Mouse (Mus musculus) gastrocnemius, adult 8-10 months (tissue): ENCODE results near the gene Dph2. TPM values are rescaled to one million over a fixed set of nuclear protein-coding genes. Genes with fewer than 3 reads are reported as not detected.

ENCODE experiments used
- DNase-seq, 2 experiments: peaks; one replicate each; pipeline ENCODE4 v3.0.0; 2022; ENCODE audit warnings: low spot score in 2 of 2
- total RNA-seq, 4 experiments: library from RNA; stranded (reverse); gene quantifications; 2 replicates each; pipeline ENCODE4 v1.2.4; 2022

The Dph2 gene
- total RNA-seq, 4 experiments from 2014 or later: 1.7 to 3.1 (median 2.5) TPM

DNA sequence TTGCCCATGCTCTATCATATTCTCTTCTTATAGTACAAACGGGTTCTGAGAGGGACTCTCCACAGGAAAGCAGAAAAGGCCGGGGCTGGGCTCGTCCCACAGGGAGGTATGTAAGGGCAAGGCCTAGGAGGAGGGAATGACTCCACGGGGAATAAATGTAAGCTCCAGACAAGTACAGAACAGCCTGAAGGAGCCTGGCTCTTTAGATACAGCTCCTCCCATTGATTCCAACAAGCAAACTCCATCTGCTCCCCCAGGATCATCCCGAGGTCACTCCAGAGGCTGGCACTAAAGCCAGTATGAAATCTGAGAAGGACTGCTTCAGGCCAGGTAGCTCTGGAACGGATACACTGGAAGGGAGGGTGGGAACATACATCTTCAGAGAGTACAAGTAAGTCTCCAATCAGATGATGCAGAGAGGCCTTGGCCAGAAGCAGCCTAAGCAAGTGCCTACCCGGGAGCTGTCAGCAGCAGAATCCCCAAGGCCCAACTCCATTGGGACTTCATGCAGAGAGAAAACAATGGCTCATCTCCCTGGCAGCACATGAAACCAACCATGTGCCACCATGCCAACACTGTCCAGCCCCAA lies 20.9 kb upstream of the Dph2 start:
- no peak for DNase-seq

DNA sequence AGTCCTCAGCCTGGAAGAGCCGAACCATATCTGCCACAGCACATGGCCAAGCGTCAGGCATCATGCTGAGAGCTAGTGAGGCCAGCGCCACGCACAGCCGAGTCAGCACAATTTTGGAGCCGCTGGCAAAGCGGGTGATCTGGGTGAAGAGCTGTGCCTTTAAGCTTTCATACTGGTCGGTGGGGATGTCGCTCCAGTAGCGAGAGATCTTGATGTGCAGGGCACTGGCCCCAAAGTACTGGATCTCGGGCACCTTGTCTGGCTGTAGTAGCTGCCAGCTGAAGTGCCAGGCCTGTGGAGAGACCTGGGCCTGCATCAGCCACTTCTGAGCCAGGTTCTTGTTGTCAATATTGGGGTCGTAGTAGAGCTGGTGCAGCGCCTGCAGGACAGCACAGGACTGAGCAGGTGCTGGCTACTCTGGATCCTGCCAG lies 20.3 kb upstream of the Dph2 start:
- peak in 1 of 2 experiments; percentile 22 for DNase-seq

DNA sequence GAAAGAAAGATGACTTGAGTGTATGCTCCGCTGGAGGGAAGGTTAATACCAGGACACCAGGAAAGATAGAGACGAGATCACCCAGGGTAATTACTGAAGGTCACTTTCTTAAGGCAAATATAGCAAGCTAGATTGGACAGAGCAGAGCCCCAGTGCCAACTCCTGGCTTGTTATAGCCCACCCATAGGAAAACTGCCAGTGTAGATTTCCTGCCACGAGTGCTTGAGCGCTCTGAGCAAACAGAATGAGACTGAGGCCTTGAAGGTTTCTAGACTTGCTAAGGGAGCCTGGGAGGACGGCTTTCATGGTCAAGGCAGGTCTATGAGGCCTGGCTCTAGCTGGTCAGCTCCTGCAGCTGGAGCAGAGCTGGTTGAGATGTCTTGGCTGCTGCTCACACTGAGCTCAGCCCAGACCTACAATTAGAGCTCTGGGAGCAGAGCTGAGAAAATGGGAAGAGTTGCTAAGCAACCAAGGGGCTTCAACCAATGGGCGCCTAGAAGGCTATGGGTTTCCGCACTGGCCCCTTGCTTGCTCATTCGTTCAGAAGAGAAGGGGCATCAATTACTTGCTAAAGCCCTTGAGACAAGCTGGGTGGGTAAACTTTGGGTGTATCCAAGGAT lies 17.1 kb upstream of the Dph2 start:
- no peak for DNase-seq

DNA sequence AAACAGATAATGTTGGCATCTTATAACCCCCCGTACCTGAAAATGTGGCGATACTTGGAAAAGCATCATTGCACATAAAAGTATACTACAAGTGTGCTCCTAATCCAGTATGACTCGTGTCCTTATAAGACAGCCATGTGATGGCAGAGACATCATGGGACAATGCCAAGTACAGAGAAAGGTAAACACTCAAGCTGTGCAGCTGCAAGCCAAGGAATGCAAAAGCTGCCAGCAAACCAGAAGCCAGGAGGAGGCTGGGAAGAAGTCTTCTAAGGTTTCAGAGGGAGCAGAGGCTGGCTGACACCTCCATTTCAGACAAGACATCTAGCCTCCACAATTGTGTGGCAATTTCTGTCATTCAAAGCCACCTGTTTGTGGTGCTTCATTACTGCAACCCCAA lies 14.4 kb upstream of the Dph2 start:
- peak; percentile 49 to 69 for DNase-seq

DNA sequence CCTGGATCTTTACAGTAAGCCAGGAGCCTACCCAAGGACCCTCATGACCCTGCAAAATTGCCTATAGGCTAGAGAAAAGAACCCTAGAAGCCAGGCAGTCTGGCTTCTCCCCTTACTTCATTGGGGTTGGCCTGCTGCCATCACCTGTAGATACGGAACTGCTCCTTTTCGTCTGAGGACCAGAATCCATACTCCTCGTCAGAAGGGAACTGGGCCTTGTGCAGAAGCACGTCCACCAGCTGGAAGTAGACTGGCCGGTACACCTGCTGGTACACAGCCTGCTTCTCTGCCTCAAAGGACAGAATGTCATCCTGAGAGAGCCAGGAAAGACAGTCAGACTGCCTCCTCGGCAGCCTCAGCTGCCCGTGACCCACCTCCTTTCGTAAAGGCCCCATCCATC lies 12.9 kb upstream of the Dph2 start:
- DNase-seq: no peak

DNA sequence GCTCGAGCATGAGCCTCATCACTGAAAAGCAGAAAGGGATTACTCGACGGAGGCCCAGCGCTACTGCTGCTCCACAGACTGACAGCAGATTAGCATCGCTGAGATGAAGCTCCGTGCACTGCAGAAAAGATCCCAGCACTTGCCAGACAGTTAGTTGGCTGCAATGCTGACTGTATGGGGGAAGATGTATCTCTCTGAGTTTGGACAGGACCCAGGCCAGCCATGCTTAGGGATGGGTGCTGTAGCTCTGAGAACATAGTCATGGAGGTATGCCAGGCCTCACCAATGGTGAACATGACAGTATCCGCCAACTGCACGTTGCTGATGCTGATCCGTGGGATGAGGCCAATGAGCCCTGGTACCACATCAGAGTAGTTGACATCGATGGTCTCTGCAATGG lies 12.3 kb upstream of the Dph2 start:
- DNase-seq: no peak

DNA sequence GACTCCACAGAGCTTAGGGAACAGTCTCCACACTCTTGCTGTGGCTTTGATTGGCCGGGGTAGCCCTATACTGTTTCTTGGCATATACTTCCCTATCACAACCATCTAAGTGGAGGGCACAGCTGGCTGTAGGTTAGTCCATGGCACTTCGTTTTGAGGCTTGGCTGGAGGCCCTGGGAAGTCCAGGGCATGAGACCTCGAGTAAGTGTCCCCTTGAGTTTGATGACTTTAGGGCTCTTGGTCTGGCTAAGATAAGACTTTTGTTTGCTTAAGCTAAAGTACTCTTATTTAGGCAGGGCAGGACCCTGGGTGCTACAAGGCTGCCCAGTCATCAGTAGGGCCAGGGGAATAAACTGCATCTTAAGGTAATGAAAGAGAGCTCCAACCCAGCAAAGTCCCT lies 6.3 kb upstream of the Dph2 start:
- DNase-seq: no peak

DNA sequence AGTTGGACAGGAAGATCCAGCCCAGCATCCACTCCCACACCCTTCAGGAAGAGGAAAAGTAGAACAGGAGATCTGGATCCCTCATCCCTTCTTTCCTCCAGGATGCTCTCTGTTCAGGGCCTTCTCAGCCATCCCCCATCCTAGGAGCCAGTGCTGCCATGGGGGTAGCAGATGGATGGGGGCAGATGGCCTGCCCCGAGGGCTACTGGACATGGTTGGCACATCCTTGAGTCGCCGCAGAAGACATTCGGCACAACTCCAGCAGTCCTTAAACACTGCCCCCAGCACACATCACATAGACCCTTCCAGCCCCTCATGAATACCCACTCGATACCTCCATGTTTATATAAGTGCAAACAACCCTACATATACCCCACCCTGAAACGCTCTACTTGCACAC lies 4.2 kb upstream of the Dph2 start:
- DNase-seq: no peak

DNA sequence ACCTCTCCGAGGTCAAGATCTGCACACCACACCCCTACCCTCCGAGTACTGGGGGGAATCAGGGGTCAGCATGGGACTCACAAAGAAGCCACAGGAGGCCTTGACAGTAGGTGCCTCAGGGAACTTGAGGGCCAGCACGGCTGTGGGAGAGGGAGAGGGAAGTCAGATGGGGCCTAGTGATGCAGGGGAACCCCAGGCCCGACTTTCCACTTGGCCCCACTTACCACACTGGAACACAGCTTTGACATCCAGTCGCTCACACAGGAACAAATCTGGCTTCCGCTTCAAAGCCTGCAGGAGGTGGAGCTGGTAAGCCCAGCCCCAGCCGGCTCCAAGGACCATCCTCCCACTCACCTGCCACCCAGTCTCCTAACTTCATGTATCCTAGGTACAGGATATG lies 3.5 kb upstream of the Dph2 start:
- no peak for DNase-seq

DNA sequence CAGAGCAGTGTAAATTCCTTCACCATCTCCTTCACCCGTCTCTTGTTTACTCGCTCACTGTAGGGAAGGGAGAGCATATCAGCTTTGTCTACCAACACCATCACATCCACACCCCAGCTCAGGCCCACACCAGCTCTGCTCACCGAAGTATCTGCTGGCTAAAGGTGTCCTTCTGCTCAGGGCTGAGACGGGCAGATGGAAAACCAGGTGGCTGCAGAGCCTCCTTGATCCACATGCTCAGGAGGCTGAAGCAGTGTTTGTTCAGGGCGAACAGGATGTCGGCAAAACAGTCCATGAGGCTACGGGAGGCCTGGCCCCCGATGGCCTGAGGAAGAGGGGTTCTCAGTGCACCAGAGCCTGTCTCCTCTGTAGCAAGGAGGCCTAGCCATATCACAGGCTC lies 2.8 kb upstream of the Dph2 start:
- no peak for DNase-seq

DNA sequence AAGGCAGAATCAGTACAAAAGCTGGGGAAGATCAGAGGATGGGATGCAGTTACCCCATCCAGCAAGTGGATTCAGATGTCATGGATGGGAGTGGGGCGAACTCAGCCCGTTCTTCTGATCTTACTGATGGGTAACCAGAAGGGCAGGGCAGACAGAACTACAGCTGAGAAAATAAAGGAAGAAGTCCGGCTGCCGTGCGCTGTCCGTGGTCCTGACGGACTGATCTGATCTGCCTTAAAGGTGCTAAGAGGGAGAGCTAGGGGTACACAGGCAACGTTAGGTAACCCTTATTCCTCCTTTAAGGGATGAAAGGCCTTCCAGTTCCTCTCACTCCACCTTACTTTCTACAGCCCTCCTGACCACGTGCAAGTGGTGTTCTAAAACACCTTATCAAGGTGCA lies 1.5 kb upstream of the Dph2 start:
- DNase-seq: no peak

DNA sequence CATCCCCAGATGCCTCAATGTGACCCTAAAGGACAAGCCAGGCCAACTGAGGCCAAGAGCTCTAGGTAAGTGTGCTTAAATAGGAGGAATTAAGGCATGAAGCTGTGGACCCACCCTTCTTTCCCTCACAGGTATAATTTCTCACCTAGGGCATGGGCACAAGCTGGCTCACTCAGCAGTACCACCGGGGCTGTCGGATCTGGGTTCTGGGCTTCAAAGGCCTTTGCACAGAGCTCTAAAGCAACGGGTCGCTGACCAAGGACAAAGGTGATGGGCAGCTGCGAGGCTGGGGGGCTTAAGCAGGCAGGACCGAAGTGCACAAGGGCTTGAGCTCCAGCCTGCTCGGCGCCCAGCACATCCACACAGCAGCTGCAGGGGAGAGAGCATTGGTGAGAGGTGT lies 1.1 kb downstream of the Dph2 start:
- no peak for DNase-seq

DNA sequence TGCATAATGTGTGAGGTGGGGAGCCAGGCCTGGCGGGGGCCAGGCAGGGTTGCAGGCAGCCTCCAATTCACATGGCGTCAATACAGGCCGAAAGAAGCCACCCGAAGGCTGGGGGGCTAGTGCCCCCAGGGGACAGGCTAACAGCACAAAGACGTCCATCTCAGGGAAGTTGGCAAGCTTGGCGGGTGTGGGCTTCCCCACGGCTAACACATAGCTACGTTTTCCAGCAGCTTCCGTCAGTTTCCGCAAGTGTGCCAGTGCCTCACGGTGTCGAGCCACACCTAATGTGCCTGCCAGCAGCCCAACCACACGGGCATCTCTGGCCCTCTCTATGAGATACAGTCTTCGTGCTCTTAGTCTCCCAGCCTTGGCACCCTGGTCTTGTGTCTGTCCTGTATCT lies 1.8 kb downstream of the Dph2 start:
- no peak for DNase-seq

DNA sequence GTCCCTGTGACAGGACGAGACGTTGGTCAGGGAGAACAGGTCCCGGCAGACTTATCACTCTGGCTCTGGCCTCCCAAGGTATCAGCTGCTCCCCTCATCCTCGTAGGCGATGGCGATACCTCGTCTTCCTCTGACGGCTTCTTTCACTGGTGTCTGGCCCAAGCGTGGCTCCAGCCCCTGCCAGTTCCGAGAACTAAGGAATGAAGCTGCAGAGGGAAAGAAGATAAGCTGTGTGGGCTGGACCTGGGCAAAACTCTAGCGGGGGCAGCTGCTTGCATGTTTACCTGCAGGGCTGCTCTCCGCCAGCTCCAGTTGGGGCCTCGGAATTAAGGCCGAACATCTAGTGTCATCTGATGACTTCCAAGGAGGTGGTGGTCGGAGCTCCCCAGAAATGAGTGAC lies 2.4 kb downstream of the Dph2 start:
- DNase-seq: no peak

DNA sequence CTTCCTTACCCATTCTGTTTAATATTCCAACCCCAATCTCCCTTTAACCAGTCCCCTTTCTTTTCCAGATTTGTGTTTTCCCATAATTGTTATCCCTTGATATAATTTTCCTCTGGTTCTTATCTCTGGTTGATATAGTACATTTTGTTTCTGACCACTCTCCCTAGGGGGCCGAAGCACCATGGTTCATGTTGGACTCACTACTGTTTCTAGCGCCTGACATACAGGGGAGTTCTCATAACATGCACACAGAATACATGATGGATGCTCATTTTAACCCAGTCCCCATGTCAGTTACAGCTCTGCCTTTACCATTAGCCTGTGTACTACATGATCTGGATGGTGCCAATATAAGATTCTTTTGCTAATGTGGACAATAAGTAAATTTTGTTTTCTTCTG lies 3.9 kb downstream of the Dph2 start:
- DNase-seq: no peak

DNA sequence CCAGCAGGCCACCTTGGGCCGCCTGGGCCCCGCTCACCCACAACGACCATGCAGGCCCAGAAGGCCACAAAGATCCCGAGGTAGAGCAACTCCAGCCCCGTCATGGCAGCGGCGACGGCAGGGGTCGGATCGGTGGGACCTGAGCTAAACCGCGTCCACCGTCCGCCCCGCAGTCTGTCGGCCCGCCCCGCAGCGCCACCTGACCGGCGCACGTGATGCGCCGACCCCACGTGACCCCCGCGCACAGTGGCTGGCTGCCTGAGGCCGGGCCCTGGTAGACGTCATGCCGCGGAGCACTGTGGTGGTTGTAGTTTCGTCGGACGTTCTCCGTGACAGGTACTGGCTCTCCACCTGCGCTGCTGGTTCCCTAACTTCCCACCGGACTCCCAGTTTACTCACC lies 4.7 kb downstream of the Dph2 start, which contains the start of gene Atp6v0b:
Gene Atp6v0b, minus strand, starts transcription at position 201 of the 400 bp plus-strand sequence.
- DNase-seq: peak; percentile 90

DNA sequence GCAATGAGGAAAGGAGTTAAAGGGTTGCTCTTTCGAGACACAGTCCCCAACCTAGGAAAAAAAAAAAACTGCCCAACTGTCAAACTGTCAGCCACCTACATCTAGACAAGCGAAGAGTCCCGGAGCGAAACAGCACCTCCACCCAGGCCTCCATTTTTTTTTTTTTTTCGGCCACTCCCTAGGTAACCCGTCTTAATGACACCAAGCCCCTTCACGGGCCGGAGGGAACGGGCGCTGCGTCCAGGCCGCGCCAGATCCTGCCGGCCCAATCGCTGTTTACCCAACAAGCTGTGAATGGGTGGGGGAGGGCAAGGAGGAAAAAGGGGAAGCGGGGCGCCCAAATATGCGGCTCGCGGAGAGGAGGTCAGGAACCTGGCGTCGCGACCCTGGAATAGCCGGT lies 5.2 kb downstream of the Dph2 start:
- DNase-seq: no peak

DNA sequence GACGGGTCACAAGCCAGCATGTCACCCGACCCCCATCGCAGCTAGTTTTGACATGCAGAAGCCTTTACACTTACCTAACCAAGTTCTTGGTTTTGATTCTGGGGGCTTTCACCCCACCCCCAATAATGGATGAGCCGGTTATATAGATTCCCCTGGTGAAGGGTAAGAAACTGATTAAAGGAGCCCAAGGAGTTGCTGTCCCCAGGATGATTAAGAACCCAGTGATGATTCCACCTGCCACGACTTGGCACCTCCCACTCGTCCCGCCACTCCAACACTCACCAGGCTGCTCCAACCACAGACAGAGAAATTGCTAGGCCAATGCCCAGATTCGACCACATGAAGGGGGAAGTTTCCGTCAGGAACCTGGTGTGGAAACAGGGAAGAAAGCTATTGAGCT lies 5.8 kb downstream of the Dph2 start:
- no peak for DNase-seq

DNA sequence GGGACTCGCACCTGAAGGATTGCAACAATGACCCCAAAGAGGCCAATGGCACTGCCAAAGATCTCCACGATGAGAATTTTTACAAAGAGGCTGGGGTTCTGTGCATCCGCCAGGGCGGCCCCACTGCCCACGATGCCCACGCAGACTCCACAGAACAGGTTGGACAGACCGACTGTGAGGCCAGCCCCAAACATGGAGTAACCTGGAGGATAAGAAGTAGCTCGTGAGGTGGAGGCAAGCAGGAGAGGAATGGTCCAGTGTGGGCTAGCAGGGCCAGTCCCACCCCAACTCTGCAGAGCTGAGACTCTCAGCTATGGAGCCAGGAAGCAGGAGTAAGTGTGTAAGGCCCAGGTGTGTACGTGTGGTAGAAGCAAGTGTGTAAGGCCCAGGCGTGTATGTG lies 6.7 kb downstream of the Dph2 start:
- no peak for DNase-seq

DNA sequence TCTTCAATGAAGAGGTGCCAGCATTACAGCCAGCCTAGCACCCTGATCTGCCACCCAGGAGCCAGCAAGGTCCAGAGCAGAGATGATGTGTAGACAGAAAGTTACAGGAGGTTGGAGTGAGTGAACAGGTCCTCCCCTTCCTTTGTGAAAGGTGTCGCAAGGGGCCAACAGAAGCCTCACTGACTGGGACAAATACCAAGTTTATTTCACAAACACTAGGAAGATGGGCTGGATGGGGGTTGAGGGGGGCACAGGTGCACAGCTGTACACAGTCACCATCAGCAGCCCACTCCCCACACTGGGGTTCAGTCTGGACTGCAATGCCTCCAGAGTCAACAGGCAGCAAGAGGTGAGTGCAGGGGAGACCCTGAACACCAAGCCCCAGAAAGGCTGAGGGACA lies 7.7 kb downstream of the Dph2 start:
- no peak for DNase-seq

DNA sequence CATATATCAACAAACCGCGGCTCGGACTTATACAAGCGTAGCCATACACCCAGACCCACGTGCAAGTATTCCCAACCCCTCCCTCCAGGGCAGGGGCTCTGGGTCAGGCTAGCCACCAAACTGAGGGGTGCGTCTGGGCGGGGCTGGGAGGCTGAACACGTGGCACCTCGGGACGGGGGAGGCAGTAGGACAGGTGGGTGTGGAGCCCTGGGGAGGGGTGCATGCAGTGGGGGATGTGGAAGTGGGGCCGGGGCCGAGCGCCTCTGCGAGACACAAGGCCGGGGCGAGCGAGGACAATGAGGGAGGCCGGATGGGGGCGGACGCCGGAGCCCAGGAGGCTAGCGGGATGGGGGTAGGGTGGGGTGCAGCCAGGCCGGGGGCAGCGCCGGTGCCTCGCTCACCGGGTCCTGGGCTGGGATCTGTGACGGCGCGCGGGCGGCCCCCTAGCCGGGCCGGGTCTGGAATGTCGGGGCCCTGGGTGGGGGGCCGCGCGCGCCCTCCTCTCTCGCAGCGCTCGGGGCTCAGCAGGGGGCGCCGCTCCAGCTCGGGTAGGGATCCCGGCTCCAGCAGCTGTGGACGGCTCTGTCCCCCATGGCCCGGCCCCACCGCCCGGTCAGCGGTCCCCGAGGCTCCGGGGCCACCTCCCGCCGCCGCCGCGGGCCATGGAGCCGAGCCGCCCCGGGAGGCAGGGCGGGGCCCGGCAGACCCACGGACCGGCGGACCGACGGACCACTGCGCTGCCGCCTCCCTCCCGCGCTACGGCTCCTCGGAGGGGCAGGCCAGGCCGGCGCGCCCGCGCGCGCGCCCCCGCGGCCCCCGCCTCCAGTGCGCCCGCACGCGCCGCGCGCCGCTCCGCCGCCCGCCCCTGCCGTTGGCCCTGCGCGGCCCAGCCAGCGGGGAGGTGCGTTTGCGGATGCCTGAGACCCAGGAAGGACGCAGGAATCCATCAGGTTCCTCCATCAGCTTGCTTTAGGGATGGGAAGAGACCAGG lies 8.8 kb downstream of the Dph2 start, which contains the start of gene B4galt2:
Gene B4galt2, minus strand, starts transcription at position 787 of the 991 bp plus-strand sequence.
- DNase-seq: peak in 1 of 2 experiments; percentile 41

DNA sequence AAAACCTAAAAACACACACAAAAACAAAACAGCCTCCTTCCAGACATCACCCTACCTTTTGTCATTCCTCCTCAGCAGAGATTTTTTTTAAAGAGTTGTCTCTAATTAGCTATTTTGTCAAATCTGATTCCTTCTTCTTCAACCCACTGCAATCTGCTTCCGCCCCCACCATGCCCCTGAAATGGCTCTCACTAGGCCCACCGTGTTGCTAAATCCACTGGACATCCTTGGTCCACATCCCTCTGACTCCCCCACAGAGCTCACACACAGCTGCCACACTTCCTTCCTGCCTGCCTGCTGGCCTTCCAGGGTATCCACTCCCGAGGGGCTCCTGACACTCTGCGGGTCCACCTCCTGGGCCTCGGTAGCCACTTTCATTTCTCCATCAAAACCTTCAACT lies 13.1 kb downstream of the Dph2 start:
- no peak for DNase-seq
